Mouse (Mus musculus) midbrain, embryonic 14.5 days (tissue): Measurements from ENCODE around the gene Dao. TPM values are rescaled to one million over a fixed set of nuclear protein-coding genes. Genes with fewer than 3 reads are reported as not detected.

Experiments used
- ATAC-seq: fragments of 200-750 bp; cut with Nextera tagmentation; 2 replicates; pipeline ENCODE4 v1.8.0; 2017; ENCODE audit warnings: moderate number of reproducible peaks, moderate library complexity; ENCODE audit not compliant: low FRiP score, low TSS enrichment
- DNase-seq: peaks from one replicate; pipeline ENCODE4 v3.0.0-alpha.2; 2015
- H3K27ac ChIP-seq: fragments of 300-500 bp; sonication (generic); replicated peaks from 2 replicates; pipeline ENCODE4 v1.5.1; 2014; ENCODE audit warnings: mild to moderate bottlenecking, low read depth, low read length, moderate library complexity
- H3K27me3 ChIP-seq: fragments of 300-500 bp; sonication (generic); 2 replicates; pipeline ENCODE4 v1.6.1; 2014; ENCODE audit warnings: low read length, control low read depth, mixed read lengths; ENCODE audit not compliant: control insufficient read depth, insufficient read depth
- H3K36me3 ChIP-seq: fragments of 300-500 bp; sonication (generic); 2 replicates; pipeline ENCODE4 v1.6.1; 2014; ENCODE audit warnings: low read length, control low read depth; ENCODE audit not compliant: control insufficient read depth, insufficient read depth
- H3K4me1 ChIP-seq: fragments of 300-500 bp; sonication (generic); 2 replicates; pipeline ENCODE4 v1.6.1; 2014; ENCODE audit warnings: mild to moderate bottlenecking, antibody characterized with exemption, low read length, control low read depth; ENCODE audit not compliant: control insufficient read depth, insufficient read depth
- H3K4me2 ChIP-seq: fragments of 300-500 bp; sonication (generic); 2 replicates; pipeline ENCODE4 v1.6.1; 2014; ENCODE audit warnings: mild to moderate bottlenecking, low read length, moderate library complexity
- H3K4me3 ChIP-seq: fragments of 300-500 bp; sonication (generic); replicated peaks from 2 replicates; pipeline ENCODE4 v1.5.1; 2014; ENCODE audit warnings: low read depth, low read length
- H3K9ac ChIP-seq: fragments of 300-500 bp; sonication (generic); replicated peaks from 2 replicates; pipeline ENCODE4 v1.6.1; 2014; ENCODE audit warnings: mild to moderate bottlenecking, low read length, moderate library complexity
- H3K9me3 ChIP-seq: fragments of 300-500 bp; sonication (generic); 2 replicates; pipeline ENCODE4 v1.6.1; 2016; ENCODE audit warnings: low read length, control low read depth, mixed read lengths; ENCODE audit not compliant: control insufficient read depth
- WGBS: fragments of 180-500 bp; shearing (Covaris S2); extraction: QIAGEN DNeasy Blood & Tissue Kit; methylation state at CpG from one replicate; pipeline ENCODE4 v1.1.7; 2014; 5-methylcytosine and 5-hydroxymethylcytosine counted together
- polyA plus RNA-seq: library from polyadenylated mRNA; unstranded; fragments of >200 nt; fragmentation: Nextera tagmentation; extraction: Ambion mirVana; gene quantifications from 2 replicates; pipeline ENCODE4 v1.2.1, GENCODE M21; 2014

The Dao gene
- polyA plus RNA-seq, 1 experiment from 2014 or later = not detected

DNA sequence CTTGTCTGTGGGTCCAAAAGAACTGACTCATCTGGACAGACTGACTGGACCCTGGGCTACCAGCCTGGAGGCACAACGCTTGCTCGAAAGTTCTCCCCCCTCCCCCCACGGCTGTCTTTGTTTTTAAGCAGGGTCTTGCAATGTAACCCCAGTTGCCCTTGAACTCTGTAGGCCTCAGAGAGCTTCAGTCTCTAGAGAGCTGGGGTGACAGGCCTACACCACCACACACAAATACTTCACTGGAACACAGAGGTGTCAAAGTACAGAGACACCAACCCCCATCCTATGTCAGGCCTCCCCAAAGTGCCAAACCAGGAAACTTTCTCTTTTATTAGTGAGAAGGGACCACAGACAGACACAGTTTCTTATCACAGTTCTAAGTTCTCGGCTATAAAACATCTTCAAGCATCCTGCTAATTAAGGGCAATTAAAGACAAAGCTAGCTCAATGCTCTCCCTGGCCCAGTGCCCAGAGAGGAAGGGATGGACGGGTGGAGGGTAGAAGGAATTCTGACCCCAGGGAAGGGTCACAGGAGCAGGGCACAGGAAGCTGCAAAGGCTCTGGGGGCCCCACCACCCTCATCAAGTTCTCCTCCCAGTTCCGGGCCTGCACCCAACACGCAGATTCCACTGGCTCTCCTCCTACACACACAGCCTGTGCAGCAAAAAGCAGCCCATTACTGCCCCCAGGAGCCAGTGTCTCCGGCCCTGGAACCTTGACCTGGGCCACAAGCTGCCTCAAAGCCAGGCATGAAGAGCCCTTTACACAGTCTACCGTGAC lies 17.1 kb upstream of the Dao start:
- peaks cover 18% of the 10 kb centered on the region; the same call in 1 of the 2 replicates for H3K36me3 ChIP-seq
- H3K27me3 ChIP-seq = no peaks in the 10 kb centered on the region
- H3K9ac ChIP-seq = no peak overlapping the region
- H3K9me3 ChIP-seq = no peaks in the 10 kb centered on the region
- ATAC-seq (no peak), DNase-seq (no peak)
- H3K4me2 ChIP-seq = no peak overlapping the region
- H3K4me1 ChIP-seq = peaks cover 11% of the 10 kb centered on the region
- H3K4me3 ChIP-seq = no peak overlapping the region
- 76% methylated on average over 9 of the region's 9 CpGs for WGBS
- no peak overlapping the region for H3K27ac ChIP-seq

- Histone ChIP-seq H3K4me2 (no peak overlapping the region), H3K36me3 (peaks cover 11% of the 10 kb centered on the region; the same call in 1 of the 2 replicates), H3K9ac (no peak overlapping the region; the same call in 1 of the 2 replicates), H3K27ac (no peak overlapping the region), H3K4me1 (peaks cover 22% of the 10 kb centered on the region), H3K9me3 (no peaks in the 10 kb centered on the region), H3K27me3 (no peaks in the 10 kb centered on the region), H3K4me3 (no peak overlapping the region)
- no peak for ATAC-seq
- DNase-seq = no peak
- WGBS = 89% methylated on average over 20 of the region's 20 CpGs
Measured at GRCm38 (mm10) chr5:113989437-113990024, 14.0 kb upstream of the Dao start.

DNA sequence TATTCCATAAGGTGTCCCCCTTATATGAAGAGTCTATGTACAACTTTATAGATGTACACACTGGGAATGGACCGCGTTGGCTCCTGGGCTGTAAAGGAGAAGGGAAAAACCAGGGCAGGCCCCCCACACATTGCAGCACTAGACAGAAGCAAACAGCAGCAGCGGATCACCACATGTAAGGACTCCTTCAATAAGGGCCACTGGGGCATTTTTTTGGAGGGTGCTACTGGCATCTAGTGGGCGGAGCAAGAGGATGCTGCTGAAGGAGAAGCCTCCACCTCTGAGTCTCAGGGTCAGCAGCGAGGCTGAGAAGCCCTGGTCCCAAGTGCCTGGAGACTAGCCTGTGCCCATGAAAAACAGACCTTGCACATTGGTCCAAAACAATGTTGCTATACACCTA lies 12.9 kb upstream of the Dao start:
- DNase-seq = no peak
- 82% methylated on average over 5 of the region's 5 CpGs for WGBS
- H3K9ac ChIP-seq = peak overlapping the region; percentile 9; the same call in 1 of the 2 replicates
- H3K36me3 ChIP-seq = peaks cover 11% of the 10 kb centered on the region; the same call in 1 of the 2 replicates
- no peak overlapping the region for H3K4me3 ChIP-seq
- peaks cover 22% of the 10 kb centered on the region for H3K4me1 ChIP-seq
- no peak for ATAC-seq
- H3K27ac ChIP-seq = no peak overlapping the region
- no peaks in the 10 kb centered on the region for H3K9me3 ChIP-seq
- no peak overlapping the region; the same call in 1 of the 2 replicates for H3K4me2 ChIP-seq
- H3K27me3 ChIP-seq = no peaks in the 10 kb centered on the region

- Histone ChIP-seq H3K27ac (0 out of 2 replicates have a peak overlapping the region, but pooled peaks have one; percentile 13), H3K4me1 (peaks cover 22% of the 10 kb centered on the region), H3K27me3 (no peaks in the 10 kb centered on the region), H3K9me3 (no peaks in the 10 kb centered on the region), H3K4me3 (no peak overlapping the region; the same call in 1 of the 2 replicates), H3K36me3 (peaks cover 8% of the 10 kb centered on the region; the same call in 1 of the 2 replicates), H3K9ac (peak overlapping the region; percentile 9; the same call in 1 of the 2 replicates), H3K4me2 (peak overlapping the region; percentile 91)
- 73% methylated on average over 7 of the region's 7 CpGs for WGBS
- DNase-seq = no peak
- ATAC-seq = no peak
Measured at GRCm38 (mm10) chr5:113991141-113991540, 12.4 kb upstream of the Dao start.

DNA sequence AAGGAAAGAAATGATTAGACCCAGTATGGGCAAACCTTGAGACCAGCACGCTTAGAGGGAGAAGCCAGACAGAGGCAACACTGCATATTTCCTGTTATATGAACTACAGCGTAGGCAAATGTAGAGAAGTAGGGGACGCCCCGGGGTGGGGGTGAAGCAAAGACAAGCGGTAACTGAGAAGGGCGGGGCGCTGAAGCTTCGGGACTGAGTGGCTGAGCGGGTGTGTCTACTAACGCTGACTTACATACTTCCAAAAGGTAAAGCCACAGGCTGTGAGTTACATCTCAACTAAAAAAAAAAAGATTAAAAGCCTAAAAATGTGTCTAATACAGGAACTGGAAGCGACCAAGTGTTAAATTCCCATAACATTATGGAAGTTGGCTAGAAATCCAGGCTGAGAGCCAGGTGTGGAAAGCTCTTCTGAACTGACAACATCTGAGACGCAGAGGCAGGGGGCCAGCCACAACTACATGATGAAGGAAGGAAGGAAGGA lies 11.1 kb upstream of the Dao start:
- H3K36me3 ChIP-seq = peaks cover 4% of the 10 kb centered on the region; the same call in 1 of the 2 replicates
- ATAC-seq (no peak), DNase-seq (no peak)
- H3K4me2 ChIP-seq = peak overlapping the region; percentile 91
- peaks cover 22% of the 10 kb centered on the region for H3K4me1 ChIP-seq
- no peaks in the 10 kb centered on the region for H3K27me3 ChIP-seq
- H3K9me3 ChIP-seq = no peaks in the 10 kb centered on the region
- H3K9ac ChIP-seq = peak overlapping the region; percentile 91
- H3K27ac ChIP-seq = peak overlapping the region; percentile 96
- 41% methylated on average over 12 of the region's 12 CpGs for WGBS
- peak overlapping the region; percentile 77 for H3K4me3 ChIP-seq

GRCm38 (mm10) chr5:113993031-113993486 lies 10.4 kb upstream of the Dao start:
- H3K27ac ChIP-seq = peak overlapping the region; percentile 96
- WGBS = 0% methylated on average over 22 of the region's 22 CpGs
- H3K4me2 ChIP-seq = peak overlapping the region; percentile 91
- peaks cover 22% of the 10 kb centered on the region for H3K4me1 ChIP-seq
- no peaks in the 10 kb centered on the region for H3K27me3 ChIP-seq
- no peaks in the 10 kb centered on the region for H3K9me3 ChIP-seq
- peaks cover 4% of the 10 kb centered on the region; the same call in 1 of the 2 replicates for H3K36me3 ChIP-seq
- peak overlapping the region; percentile 91 for H3K9ac ChIP-seq
- no peak; the same call in 1 of the 2 replicates for ATAC-seq
- peak overlapping the region; percentile 77 for H3K4me3 ChIP-seq
- peak; percentile 76 for DNase-seq

- Histone ChIP-seq H3K27me3 (no peaks in the 10 kb centered on the region), H3K9me3 (no peaks in the 10 kb centered on the region), H3K36me3 (peaks cover 3% of the 10 kb centered on the region; the same call in 1 of the 2 replicates), H3K27ac (peak within 1 kb of the TSS; percentile 96), H3K4me2 (peak within 1 kb of the TSS; percentile 91), H3K9ac (peak within 1 kb of the TSS; percentile 91), H3K4me3 (peak within 1 kb of the TSS; percentile 77), H3K4me1 (peaks cover 22% of the 10 kb centered on the region)
- DNase-seq (peak; percentile 96), ATAC-seq (peak; percentile 88)
- 1% methylated on average over 75 of the region's 83 CpGs for WGBS
Measured at GRCm38 (mm10) chr5:113993487-113994465, 9.7 kb upstream of the Dao start, which contains the start of gene Ssh1. Gene Ssh1 (minus strand): TSS chr5:113993894.

- Histone ChIP-seq H3K4me3 (no peak overlapping the region), H3K9me3 (no peaks in the 10 kb centered on the region), H3K36me3 (no peaks in the 10 kb centered on the region), H3K27ac (no peak overlapping the region), H3K4me2 (no peak overlapping the region), H3K27me3 (no peaks in the 10 kb centered on the region), H3K9ac (no peak overlapping the region), H3K4me1 (peaks cover 11% of the 10 kb centered on the region)
- no peak for ATAC-seq
- no peak for DNase-seq
- 54% methylated on average over 2 of the region's 2 CpGs for WGBS
Measured at GRCm38 (mm10) chr5:113996458-113996857, 7.0 kb upstream of the Dao start.
